Mouse (Mus musculus) stomach, embryonic 15.5 days (tissue): Measurements from ENCODE around the gene Ppt2. TPM values are rescaled to one million over a fixed set of nuclear protein-coding genes. Genes with fewer than 3 reads are reported as not detected.

ENCODE experiments used
- ATAC-seq: fragments of 200-750 bp; cut with Nextera tagmentation; 2 replicates; pipeline ENCODE4 v1.8.0; 2017; ENCODE audit warnings: low read depth, moderate number of reproducible peaks, moderate TSS enrichment; ENCODE audit not compliant: insufficient read depth, low FRiP score
- H3K27ac ChIP-seq: fragments of 300-500 bp; sonication (generic); 2 replicates; pipeline ENCODE4 v1.5.1; 2015; ENCODE audit warnings: mild to moderate bottlenecking, inconsistent platforms
- H3K27me3 ChIP-seq: fragments of 300-500 bp; sonication (generic); replicated peaks from 2 replicates; pipeline ENCODE4 v1.6.1; 2015; ENCODE audit warnings: inconsistent platforms
- H3K36me3 ChIP-seq: fragments of 300-500 bp; sonication (generic); 2 replicates; pipeline ENCODE4 v1.6.1; 2015; ENCODE audit warnings: inconsistent platforms
- H3K4me1 ChIP-seq: fragments of 300-500 bp; sonication (generic); 2 replicates; pipeline ENCODE4 v1.6.1; 2015; ENCODE audit warnings: inconsistent platforms
- H3K4me2 ChIP-seq: fragments of 300-500 bp; sonication (generic); 2 replicates; pipeline ENCODE4 v1.6.1; 2015; ENCODE audit warnings: mild to moderate bottlenecking, inconsistent platforms
- H3K4me3 ChIP-seq: fragments of 300-500 bp; sonication (generic); replicated peaks from 2 replicates; pipeline ENCODE4 v1.5.1; 2015; ENCODE audit warnings: inconsistent platforms
- H3K9ac ChIP-seq: fragments of 300-500 bp; sonication (generic); 2 replicates; pipeline ENCODE4 v1.6.1; 2015; ENCODE audit warnings: inconsistent platforms
- H3K9me3 ChIP-seq: fragments of 300-500 bp; sonication (generic); 2 replicates; pipeline ENCODE4 v1.6.1; 2016; ENCODE audit warnings: inconsistent platforms
- WGBS: fragments of 180-500 bp; shearing (Covaris S2); methylation state at CpG from one replicate; pipeline ENCODE4 v1.1.7; 2015; 5-methylcytosine and 5-hydroxymethylcytosine counted together
- polyA plus RNA-seq: library from polyadenylated mRNA; unstranded; fragments of >200 nt; fragmentation: Nextera tagmentation; extraction: Ambion mirVana; gene quantifications from 2 replicates; pipeline ENCODE4 v1.2.1, GENCODE M21; 2015

Gene Ppt2
- polyA plus RNA-seq, 1 experiment from 2014 or later = 23.7 TPM

DNA sequence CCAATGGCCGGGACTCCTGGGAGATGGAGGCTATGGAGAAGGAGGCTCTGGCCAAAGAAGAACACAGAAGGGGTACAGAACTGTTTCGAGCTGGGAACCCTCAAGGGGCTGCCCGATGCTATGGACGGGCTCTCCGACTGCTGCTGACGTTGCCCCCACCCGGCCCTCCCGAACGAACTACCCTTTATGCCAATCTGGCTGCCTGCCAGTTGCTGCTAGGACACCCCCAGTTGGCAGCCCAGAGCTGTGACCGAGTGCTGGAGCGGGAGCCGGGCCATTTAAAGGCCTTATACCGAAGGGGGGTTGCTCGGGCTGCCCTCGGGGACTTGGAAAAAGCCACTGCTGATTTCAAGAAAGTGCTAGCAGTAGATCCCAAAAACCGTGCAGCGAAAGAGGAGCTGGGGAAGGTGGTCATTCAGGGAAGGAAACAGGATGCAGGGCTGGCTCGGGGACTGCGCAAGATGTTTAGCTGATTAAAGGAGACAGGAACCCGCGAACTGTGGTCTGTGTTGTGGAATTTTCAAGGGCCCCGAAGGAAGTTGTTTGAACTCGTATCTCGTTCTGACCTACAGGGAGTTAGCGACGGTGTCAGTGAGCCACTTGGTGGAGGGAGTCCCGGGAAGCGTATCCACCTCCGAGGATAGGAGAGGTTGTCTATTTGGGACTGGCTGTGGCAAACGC lies 17.7 kb upstream of the Ppt2 start:
- H3K27me3 ChIP-seq = no peaks in the 10 kb centered on the region
- H3K4me2 ChIP-seq = peak overlapping the region; percentile 61; the same call in 1 of the 2 replicates
- ATAC-seq = no peak
- no peak overlapping the region for H3K9ac ChIP-seq
- H3K36me3 ChIP-seq = 0 out of 2 replicates have a peak, but pooled peaks cover 2% of the 10 kb centered on the region
- no peak overlapping the region for H3K27ac ChIP-seq
- WGBS = 87% methylated on average over 30 of the region's 30 CpGs
- no peaks in the 10 kb centered on the region for H3K9me3 ChIP-seq
- peaks cover 27% of the 10 kb centered on the region for H3K4me1 ChIP-seq
- H3K4me3 ChIP-seq = peak overlapping the region; percentile 72; the same call in 1 of the 2 replicates

DNA sequence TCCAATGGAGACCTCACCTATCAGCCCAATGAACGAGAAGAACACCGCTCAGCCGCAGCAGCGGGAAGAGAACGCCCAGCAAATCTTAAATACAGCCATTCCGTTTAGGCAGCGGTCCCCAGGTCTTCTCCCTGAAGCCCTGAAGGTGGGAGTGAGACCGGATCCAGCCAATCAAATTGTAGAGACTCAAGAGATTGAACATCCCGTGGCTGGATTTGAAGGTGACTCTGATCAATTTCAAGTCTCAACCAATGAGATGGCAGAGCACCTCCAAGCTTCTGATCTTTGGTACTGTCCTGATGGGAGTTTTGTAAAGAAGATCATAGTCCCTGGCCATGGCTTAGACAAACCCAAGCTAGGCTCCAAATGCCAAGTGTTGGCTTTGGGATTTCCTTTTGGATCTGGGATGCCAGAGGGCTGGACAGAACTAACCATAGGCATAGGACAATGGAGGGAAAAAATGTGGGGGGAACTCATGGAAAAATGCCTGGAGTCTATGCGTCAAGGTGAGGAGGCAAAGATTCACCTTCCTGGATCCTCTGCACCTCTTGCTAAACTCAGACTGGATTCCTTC lies 17.0 kb upstream of the Ppt2 start:
- Histone ChIP-seq H3K9ac (peak overlapping the region; percentile 35; the same call in 1 of the 2 replicates), H3K27ac (peak overlapping the region; percentile 33; the same call in 1 of the 2 replicates), H3K4me2 (peak overlapping the region; percentile 61), H3K4me3 (peak overlapping the region; percentile 52), H3K4me1 (peaks cover 33% of the 10 kb centered on the region), H3K9me3 (no peaks in the 10 kb centered on the region), H3K36me3 (no peaks in the 10 kb centered on the region), H3K27me3 (no peaks in the 10 kb centered on the region)
- 40% methylated on average over 10 of the region's 10 CpGs for WGBS
- ATAC-seq = no peak

DNA sequence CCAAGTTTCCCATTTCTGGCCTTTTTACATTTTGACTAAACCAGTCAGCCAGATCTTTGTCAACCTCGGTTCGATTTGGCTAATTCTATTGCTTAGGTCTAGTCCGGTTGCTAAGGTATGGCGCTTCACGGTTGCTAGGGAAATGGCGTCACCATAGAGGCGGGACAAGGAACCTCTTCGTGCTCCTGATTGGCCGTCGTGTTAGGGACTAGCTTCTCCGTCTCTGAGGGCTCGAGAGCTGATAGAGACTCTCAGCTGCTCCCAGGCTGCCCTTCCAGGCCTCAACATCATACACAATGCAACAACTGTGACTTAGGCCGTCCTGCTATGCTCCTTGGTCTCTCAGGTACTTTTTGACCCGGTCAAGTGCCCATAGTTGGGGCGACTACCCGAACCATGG lies 16.3 kb upstream of the Ppt2 start, which contains the start of gene Fkbpl:
Gene Fkbpl (plus strand): TSS at position 157 of the 400 bp plus-strand sequence.
- peak within 1 kb of the TSS; percentile 52 for H3K4me3 ChIP-seq

DNA sequence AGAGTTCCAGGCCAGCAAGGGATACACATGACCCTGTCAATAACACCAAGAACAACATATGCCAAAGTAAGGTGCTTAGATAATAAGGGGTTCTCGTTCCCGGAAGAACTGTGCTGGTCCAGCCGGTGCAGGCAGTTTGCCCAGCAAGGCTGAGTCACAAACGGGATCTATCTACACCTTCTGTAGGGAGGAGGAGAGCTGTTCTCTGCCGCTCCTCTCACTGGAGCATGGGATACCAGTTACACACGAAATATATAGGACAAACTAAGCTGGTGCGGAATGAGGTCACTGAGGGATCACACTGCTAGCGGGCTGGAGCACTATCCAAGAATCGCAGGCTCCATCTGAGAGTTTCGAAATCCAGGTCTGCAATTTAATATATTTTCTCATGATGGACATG lies 15.6 kb upstream of the Ppt2 start:
- Histone ChIP-seq H3K4me1 (peaks cover 36% of the 10 kb centered on the region), H3K9ac (no peak overlapping the region), H3K4me2 (no peak overlapping the region), H3K9me3 (no peaks in the 10 kb centered on the region), H3K36me3 (no peaks in the 10 kb centered on the region), H3K27ac (no peak overlapping the region), H3K4me3 (no peak overlapping the region), H3K27me3 (no peaks in the 10 kb centered on the region)
- ATAC-seq = no peak
- WGBS = 82% methylated on average over 10 of the region's 10 CpGs

More for the DNA sequence above, 16.3 kb upstream of the Ppt2 start, which contains the start of gene Fkbpl:
- Histone ChIP-seq H3K9me3 (no peaks in the 10 kb centered on the region), H3K4me2 (peak within 1 kb of the TSS; percentile 61), H3K36me3 (no peaks in the 10 kb centered on the region), H3K4me1 (peaks cover 36% of the 10 kb centered on the region), H3K9ac (peak within 1 kb of the TSS; percentile 35), H3K27ac (peak within 1 kb of the TSS; percentile 33), H3K27me3 (no peaks in the 10 kb centered on the region)
- 0% methylated on average over 16 of the region's 16 CpGs for WGBS
- ATAC-seq = peak; percentile 72

DNA sequence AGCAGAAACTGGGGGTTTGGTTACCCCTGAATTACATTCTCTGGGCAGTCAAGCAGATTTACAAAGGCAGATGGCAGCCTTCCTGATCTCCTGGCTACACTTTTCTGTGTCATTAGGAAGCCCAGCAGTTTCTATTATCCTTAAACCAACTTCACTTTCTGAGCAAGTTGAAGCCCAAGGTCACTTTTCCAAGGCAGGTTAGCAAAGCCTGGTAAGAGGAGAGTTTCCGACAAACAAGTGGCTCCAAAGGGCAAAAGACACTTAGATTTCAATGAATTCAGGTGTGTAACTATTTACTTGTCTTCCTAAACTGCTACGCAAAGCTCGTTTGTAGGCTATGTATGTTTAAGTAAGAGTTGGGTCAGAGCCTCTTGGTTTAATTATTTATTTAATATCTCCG lies 15.1 kb upstream of the Ppt2 start:
- Histone ChIP-seq H3K9ac (no peak overlapping the region), H3K27ac (no peak overlapping the region), H3K4me1 (peaks cover 34% of the 10 kb centered on the region), H3K36me3 (no peaks in the 10 kb centered on the region), H3K27me3 (no peaks in the 10 kb centered on the region), H3K9me3 (no peaks in the 10 kb centered on the region), H3K4me3 (no peak overlapping the region), H3K4me2 (no peak overlapping the region)
- 75% methylated on average over 4 of the region's 4 CpGs for WGBS
- no peak for ATAC-seq

DNA sequence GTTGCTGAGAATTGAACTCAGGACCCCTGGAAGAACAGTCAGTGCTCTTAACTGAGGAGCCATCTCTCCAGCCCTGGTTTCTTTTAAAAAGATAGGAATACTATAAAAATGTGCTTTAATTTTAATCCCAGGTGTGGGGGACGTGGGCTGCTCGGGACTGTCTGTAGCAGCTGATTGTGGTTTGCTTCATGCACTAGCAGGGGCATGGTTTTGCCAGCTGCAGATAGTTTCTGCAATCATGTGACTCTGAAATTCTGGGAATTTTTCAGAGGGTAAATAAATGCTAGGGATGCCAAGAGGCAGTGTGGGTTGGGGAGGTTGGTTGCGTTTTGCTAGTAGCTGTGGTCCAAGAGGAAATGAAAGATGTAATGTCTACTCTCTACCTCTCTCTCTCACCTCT lies 13.6 kb upstream of the Ppt2 start:
- no peaks in the 10 kb centered on the region for H3K36me3 ChIP-seq
- H3K9me3 ChIP-seq = no peaks in the 10 kb centered on the region
- no peak overlapping the region for H3K4me2 ChIP-seq
- no peak overlapping the region for H3K4me3 ChIP-seq
- H3K9ac ChIP-seq = no peak overlapping the region
- no peak for ATAC-seq
- H3K4me1 ChIP-seq = peaks cover 25% of the 10 kb centered on the region
- 69% methylated on average over 3 of the region's 3 CpGs for WGBS
- no peaks in the 10 kb centered on the region for H3K27me3 ChIP-seq
- H3K27ac ChIP-seq = no peak overlapping the region

DNA sequence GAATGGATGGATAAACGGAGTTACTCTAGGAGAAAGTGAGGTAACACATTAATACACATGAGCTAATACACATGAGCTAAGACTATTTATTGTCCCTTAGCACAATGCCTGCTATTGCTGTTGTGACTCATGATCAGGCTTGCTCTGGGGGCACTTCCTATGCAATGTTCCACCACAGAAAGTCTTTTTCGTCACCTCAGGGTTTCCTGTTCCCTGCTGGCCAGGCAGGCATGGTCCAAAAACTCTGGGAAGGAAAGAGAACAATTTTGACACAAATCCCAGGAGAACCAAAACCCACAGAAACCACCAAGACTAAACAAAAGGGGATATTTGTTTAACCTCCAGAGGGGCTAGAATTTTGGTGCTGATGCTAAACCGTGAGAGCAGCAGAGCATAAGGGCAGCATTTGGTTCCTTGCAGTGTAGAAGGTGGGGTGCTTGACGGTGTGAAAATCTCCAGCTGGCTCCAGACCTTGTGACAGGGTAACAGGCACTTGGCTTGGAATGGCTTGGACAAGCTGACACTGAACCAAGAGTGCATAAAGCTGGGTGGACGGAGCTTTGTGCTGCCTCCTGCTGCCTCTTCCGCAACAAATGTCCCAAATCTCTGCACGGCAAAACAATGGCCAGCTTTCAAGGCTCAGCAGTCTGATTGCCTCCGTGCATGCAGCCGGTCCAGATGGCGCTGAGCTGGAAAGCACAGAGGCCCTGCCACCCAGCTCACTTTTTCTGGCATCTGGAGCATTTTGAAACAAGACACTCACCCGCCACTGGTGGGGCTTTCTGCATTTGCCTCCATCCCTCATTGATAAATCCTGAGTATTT lies 12.7 kb upstream of the Ppt2 start:
- Histone ChIP-seq H3K4me2 (peak overlapping the region; percentile 9; the same call in 1 of the 2 replicates), H3K9ac (no peak overlapping the region), H3K4me3 (no peak overlapping the region), H3K4me1 (peaks cover 19% of the 10 kb centered on the region), H3K27me3 (no peaks in the 10 kb centered on the region), H3K27ac (peak overlapping the region; percentile 60), H3K36me3 (no peaks in the 10 kb centered on the region), H3K9me3 (no peaks in the 10 kb centered on the region)
- peak; percentile 38; the same call in 1 of the 2 replicates for ATAC-seq
- WGBS = 18% methylated on average over 11 of the region's 11 CpGs

DNA sequence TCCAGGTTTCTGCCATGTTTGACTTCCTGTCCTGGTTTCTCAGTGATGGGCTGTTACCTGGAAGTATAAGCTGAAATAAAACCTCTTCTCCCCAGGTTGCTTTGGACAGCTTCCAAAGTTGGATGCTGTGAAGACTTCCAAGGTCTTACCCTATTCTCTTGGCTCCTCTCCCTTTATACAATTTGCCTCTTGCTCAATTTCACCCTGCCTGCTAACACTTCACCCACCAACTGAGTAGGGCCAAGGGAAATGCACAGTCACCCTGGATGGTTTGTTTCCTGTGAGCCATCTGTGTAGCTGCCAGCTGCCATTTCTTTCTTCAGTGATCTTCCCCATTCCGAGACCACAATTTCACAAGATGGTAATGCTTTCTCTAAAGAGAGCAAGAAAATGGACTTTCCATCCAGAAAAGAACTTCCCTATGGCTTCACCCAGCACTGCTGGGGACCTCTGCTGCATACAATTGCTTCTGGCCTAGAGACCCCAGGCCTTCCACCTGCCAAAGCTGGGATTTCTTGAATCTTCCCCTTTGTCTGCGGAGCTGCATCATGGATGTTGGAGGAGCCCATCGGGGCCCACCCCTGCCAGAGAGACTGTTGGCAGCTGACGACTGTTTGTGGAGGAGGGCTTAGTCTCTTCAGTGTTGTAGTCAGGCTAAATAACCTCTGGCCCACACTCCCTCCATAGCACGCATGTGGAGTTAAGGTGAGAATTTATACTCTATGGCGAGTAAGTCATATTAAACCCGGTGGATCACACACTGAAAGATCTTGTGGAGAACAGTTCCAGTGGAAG lies 11.3 kb upstream of the Ppt2 start:
- WGBS = 74% methylated on average over 7 of the region's 7 CpGs
- H3K36me3 ChIP-seq = no peaks in the 10 kb centered on the region
- H3K9me3 ChIP-seq = no peaks in the 10 kb centered on the region
- H3K4me3 ChIP-seq = no peak overlapping the region
- ATAC-seq = no peak
- no peak overlapping the region for H3K27ac ChIP-seq
- H3K27me3 ChIP-seq = no peaks in the 10 kb centered on the region
- no peak overlapping the region for H3K4me2 ChIP-seq
- peaks cover 10% of the 10 kb centered on the region; the same call in 1 of the 2 replicates for H3K4me1 ChIP-seq
- no peak overlapping the region for H3K9ac ChIP-seq

DNA sequence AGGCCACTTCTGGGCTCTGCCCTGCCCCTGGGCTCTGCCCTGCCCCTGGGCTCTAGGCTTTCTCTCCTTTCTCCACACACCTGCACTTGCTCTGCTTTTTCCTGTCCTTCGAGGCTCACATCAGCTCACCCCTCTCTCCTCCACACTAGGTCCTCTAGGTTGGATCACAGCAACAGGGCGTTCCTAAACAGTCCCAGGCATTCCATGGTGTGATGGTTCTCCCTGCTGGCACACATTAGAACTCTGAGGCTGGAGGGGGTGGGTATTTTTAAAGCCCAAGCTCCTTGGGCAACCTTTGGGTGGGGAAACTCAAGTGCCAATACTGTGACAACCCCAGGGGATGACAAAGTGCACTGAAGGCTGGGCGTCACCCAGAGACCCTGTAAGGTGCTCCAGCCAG lies 9.1 kb upstream of the Ppt2 start:
- Histone ChIP-seq H3K9ac (no peak overlapping the region), H3K27ac (no peak overlapping the region), H3K4me1 (peaks cover 10% of the 10 kb centered on the region; the same call in 1 of the 2 replicates), H3K9me3 (no peaks in the 10 kb centered on the region), H3K4me2 (no peak overlapping the region), H3K27me3 (no peaks in the 10 kb centered on the region), H3K4me3 (no peak overlapping the region), H3K36me3 (no peaks in the 10 kb centered on the region)
- 64% methylated on average over 3 of the region's 3 CpGs for WGBS
- ATAC-seq = no peak

DNA sequence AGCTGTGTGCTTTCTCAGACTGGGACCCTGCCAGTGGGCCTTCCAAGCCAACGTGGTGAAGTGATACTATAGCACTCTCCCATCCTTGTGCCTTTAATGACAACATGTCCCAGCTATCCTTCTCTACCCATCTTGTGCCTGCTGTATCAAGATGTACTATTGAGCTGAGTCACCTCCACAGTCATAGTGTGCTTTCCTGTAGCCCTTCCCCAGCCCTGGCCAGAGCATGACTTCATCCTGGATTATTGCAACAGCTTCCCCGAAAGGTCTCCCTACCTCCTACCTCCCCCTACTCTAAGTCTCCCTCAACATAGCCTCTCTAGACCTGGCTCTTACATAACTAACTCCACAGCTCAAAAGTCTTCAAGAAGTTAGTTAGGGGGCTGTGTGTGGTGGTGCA lies 7.4 kb upstream of the Ppt2 start:
- Histone ChIP-seq H3K36me3 (no peaks in the 10 kb centered on the region), H3K9ac (no peak overlapping the region), H3K27me3 (peaks cover 14% of the 10 kb centered on the region), H3K9me3 (no peaks in the 10 kb centered on the region), H3K4me3 (no peak overlapping the region), H3K27ac (no peak overlapping the region), H3K4me2 (no peak overlapping the region), H3K4me1 (peaks cover 23% of the 10 kb centered on the region)
- ATAC-seq = no peak
- 65% methylated on average over 2 of the region's 2 CpGs for WGBS

DNA sequence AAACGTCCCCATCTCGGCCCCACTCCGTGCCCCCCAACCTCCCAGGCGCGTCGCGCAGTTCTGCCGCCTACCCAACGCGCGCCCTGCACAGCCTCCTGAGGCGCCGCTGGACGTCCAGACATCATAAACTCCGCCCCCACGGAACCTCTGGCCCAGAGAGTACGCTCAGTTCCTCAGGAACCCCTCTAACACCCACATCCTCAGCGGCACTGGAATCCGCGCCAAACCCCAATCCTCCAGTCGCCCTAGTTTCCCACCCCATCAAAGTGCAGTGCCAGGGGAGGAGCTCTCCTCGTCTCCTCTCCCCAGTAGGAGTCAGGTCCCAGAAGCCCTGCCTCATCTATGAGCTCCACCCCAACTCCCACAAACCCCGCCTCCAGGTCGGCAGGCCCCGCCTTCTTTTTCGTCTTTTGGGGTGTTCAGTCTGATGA lies 4.0 kb upstream of the Ppt2 start:
- Histone ChIP-seq H3K4me3 (peak overlapping the region; percentile 41), H3K9me3 (no peaks in the 10 kb centered on the region), H3K27me3 (peaks cover 26% of the 10 kb centered on the region), H3K4me1 (peaks cover 41% of the 10 kb centered on the region), H3K27ac (peak overlapping the region; percentile 26), H3K9ac (no peak overlapping the region), H3K36me3 (no peaks in the 10 kb centered on the region), H3K4me2 (peak overlapping the region; percentile 84)
- under 1% methylated on average over 26 of the region's 26 CpGs for WGBS
- peak; percentile 58 for ATAC-seq
